18 mouse cellular contexts compared by ENCODE assay signal in genomic region chr16:94249666-94250065, GRCm38 (mm10).
DNase-seq lines count a peak whose midpoint lies in the region; ATAC-seq and TF ChIP-seq lines count a peak whose summit lies in the region.
"Had no signal": no experiment of that assay in that cellular context is flagged by ENCODE, and none has a peak within 500 bp of the region (broad histone marks: within the 10 kb centered on the region; RNA-seq: fewer than 3 reads in every experiment).

No protein-coding gene starts in this region.

- no peak for TF ChIP-seq CTCF in layer of hippocampus, adult 2 months (conservative IDR thresholded peaks at IDR 0.05)

- peak overlapping the region; percentile 80; the same call in 1 of the 2 replicates for H3K27ac ChIP-seq in layer of hippocampus, adult 2 months
- peak overlapping the region; percentile 79; the same call in 1 of the 2 replicates for H3K27ac ChIP-seq in brown adipose tissue, adult 24 weeks (replicated peaks; ENCODE audit: low read depth, low read length)
- H3K27ac ChIP-seq in embryonic facial prominence, embryonic 14.5 days (replicated peaks; ENCODE audit: low read depth, low read length): no peak overlapping the region
- H3K27ac ChIP-seq in limb, embryonic 13.5 days: no peak overlapping the region
- H3K27ac ChIP-seq: liver, embryonic 14.5 days had no signal

- no peaks in the 10 kb centered on the region for H3K9me3 ChIP-seq in embryonic facial prominence, embryonic 14.5 days (ENCODE audit: control insufficient read depth, low read length)
- H3K9me3 ChIP-seq in limb, embryonic 13.5 days: no peaks in the 10 kb centered on the region
- H3K9me3 ChIP-seq: megakaryocyte, embryonic 14.5 days had no signal

- H3K9ac ChIP-seq in embryonic facial prominence, embryonic 14.5 days (ENCODE audit: low read depth, low read length): no peak overlapping the region
- H3K9ac ChIP-seq in limb, embryonic 13.5 days: no peak overlapping the region
- H3K9ac ChIP-seq: liver, embryonic 14.5 days had no signal

- H3K4me2 ChIP-seq in embryonic facial prominence, embryonic 14.5 days (ENCODE audit: low read depth, low read length): peak overlapping the region; percentile 31
- H3K4me2 ChIP-seq in limb, embryonic 13.5 days (replicated peaks): peak overlapping the region; percentile 30

- H3K4me1 ChIP-seq in brown adipose tissue, adult 24 weeks (ENCODE audit: control insufficient read depth, insufficient read depth, insufficient read length, low read length): no peaks in the 10 kb centered on the region
- peaks cover 22% of the 10 kb centered on the region for H3K4me1 ChIP-seq in embryonic facial prominence, embryonic 14.5 days (ENCODE audit: control insufficient read depth, insufficient read depth, low read length)
- H3K4me1 ChIP-seq in limb, embryonic 13.5 days: peaks cover 70% of the 10 kb centered on the region
- H3K4me1 ChIP-seq: megakaryocyte, embryonic 14.5 days had no signal

- no peaks in the 10 kb centered on the region for H3K27me3 ChIP-seq in embryonic facial prominence, embryonic 14.5 days (replicated peaks; ENCODE audit: control insufficient read depth, insufficient read depth, low read length)
- peaks cover 71% of the 10 kb centered on the region for H3K27me3 ChIP-seq in limb, embryonic 13.5 days

- no peak overlapping the region; the same call in 1 of the 2 replicates for H3K4me3 ChIP-seq in layer of hippocampus, adult 2 months
- H3K4me3 ChIP-seq in brown adipose tissue, adult 24 weeks (ENCODE audit: insufficient read depth, low read depth, low read length): 0 out of 2 replicates have a peak overlapping the region, but pooled peaks have one; percentile 34
- no peak overlapping the region for H3K4me3 ChIP-seq in embryonic facial prominence, embryonic 14.5 days (ENCODE audit: low read depth, low read length)
- peak overlapping the region; percentile 7; the same call in 1 of the 2 replicates for H3K4me3 ChIP-seq in limb, embryonic 13.5 days
- H3K4me3 ChIP-seq: megakaryocyte, embryonic 14.5 days had no signal

- ATAC-seq in embryonic facial prominence, embryonic 14.5 days (ENCODE audit: low read depth): no peak
- ATAC-seq in limb, embryonic 13.5 days (ENCODE audit: low FRiP score, low read depth): no peak
- ATAC-seq: midbrain, embryonic 16.5 days had no signal

- 71% methylated on average over 10 of the region's 10 CpGs for WGBS in embryonic facial prominence, embryonic 14.5 days
- 75% methylated on average over 10 of the region's 10 CpGs for WGBS in limb, embryonic 13.5 days

- no peak for DNase-seq in layer of hippocampus, adult 2 months (ENCODE audit: low spot score in 2 of 2)
- DNase-seq in layer of hippocampus, postnatal 14 days (ENCODE audit: low spot score in 2 of 2): no peak
- DNase-seq in embryonic facial prominence, embryonic 14.5 days (ENCODE audit: low spot score): no peak
- no peak for DNase-seq in testis, postnatal 14 days (ENCODE audit: low spot score)
- no peak for DNase-seq in cerebellum, adult 9-10 months
- DNase-seq in adrenal gland, postnatal 14 days: no peak
- DNase-seq: adrenal gland, postnatal 10 days; B cell, adult 2 months; cerebellum, adult 2 months; gastrocnemius, postnatal 10 days; kidney, adult 2 months; layer of hippocampus, postnatal 36 days; thymus, postnatal 14 days had no signal

- H3K36me3 ChIP-seq in embryonic facial prominence, embryonic 14.5 days (ENCODE audit: control insufficient read depth, insufficient read depth, low read length): no peaks in the 10 kb centered on the region
- H3K36me3 ChIP-seq in limb, embryonic 13.5 days: no peaks in the 10 kb centered on the region

Comparison
In these comparisons a context has a peak if more than half of its experiments do, and no peak if none do; other contexts are left out.
1. H3K27ac ChIP-seq: peak in layer of hippocampus, adult 2 months (single experiment) and brown adipose tissue, adult 24 weeks (single experiment); none in embryonic facial prominence, embryonic 14.5 days (single experiment) and limb, embryonic 13.5 days (single experiment).
2. H3K4me3 ChIP-seq: peak in brown adipose tissue, adult 24 weeks (single experiment) and limb, embryonic 13.5 days (single experiment); none in layer of hippocampus, adult 2 months (single experiment) and embryonic facial prominence, embryonic 14.5 days (single experiment).